Mouse (Mus musculus) stomach, embryonic 16.5 days (tissue): ENCODE measurements around the gene Ephb4. TPM values are rescaled to one million over a fixed set of nuclear protein-coding genes. Genes with fewer than 3 reads are reported as not detected.

ENCODE experiments used
- ATAC-seq: fragments of 200-750 bp; cut with Nextera tagmentation; 2 replicates; pipeline ENCODE4 v1.8.0; 2017; ENCODE audit warnings: moderate number of reproducible peaks, moderate TSS enrichment; ENCODE audit not compliant: insufficient read depth, low FRiP score
- H3K27ac ChIP-seq: fragments of 300-500 bp; sonication (generic); 2 replicates; pipeline ENCODE4 v1.5.1; 2014; ENCODE audit warnings: low read length
- H3K27me3 ChIP-seq: fragments of 300-500 bp; sonication (generic); 2 replicates; pipeline ENCODE4 v1.6.1; 2014; ENCODE audit warnings: low read length, control low read depth, mixed read lengths; ENCODE audit not compliant: control insufficient read depth, insufficient read depth
- H3K36me3 ChIP-seq: fragments of 300-500 bp; sonication (generic); 2 replicates; pipeline ENCODE4 v1.6.1; 2014; ENCODE audit warnings: low read length; ENCODE audit not compliant: control insufficient read depth, insufficient read depth
- H3K4me1 ChIP-seq: fragments of 300-500 bp; sonication (generic); 2 replicates; pipeline ENCODE4 v1.6.1; 2014; ENCODE audit warnings: low read length, control low read depth, mixed read lengths; ENCODE audit not compliant: control insufficient read depth, insufficient read depth
- H3K4me2 ChIP-seq: fragments of 300-500 bp; sonication (generic); 2 replicates; pipeline ENCODE4 v1.6.1; 2014; ENCODE audit warnings: low read depth, low read length, mixed read lengths
- H3K4me3 ChIP-seq: fragments of 300-500 bp; sonication (generic); replicated peaks from 2 replicates; pipeline ENCODE4 v1.5.1; 2014; ENCODE audit warnings: mild to moderate bottlenecking, low read length
- H3K9ac ChIP-seq: fragments of 300-500 bp; sonication (generic); 2 replicates; pipeline ENCODE4 v1.6.1; 2014; ENCODE audit warnings: low read length
- H3K9me3 ChIP-seq: fragments of 300-500 bp; sonication (generic); replicated peaks from 2 replicates; pipeline ENCODE4 v1.6.1; 2016; ENCODE audit warnings: low read length, control low read depth; ENCODE audit not compliant: control insufficient read depth
- WGBS: fragments of 180-500 bp; shearing (Covaris S2); extraction: QIAGEN DNeasy Blood & Tissue Kit; methylation state at CpG from one replicate; pipeline ENCODE4 v1.1.7; 2014; 5-methylcytosine and 5-hydroxymethylcytosine counted together
- polyA plus RNA-seq: library from polyadenylated mRNA; unstranded; fragments of >200 nt; fragmentation: Nextera tagmentation; extraction: Ambion mirVana; gene quantifications from 2 replicates; pipeline ENCODE4 v1.2.1, GENCODE M21; 2015

The Ephb4 gene
- polyA plus RNA-seq = 31.3 and 31.6 TPM in 2 replicates

DNA sequence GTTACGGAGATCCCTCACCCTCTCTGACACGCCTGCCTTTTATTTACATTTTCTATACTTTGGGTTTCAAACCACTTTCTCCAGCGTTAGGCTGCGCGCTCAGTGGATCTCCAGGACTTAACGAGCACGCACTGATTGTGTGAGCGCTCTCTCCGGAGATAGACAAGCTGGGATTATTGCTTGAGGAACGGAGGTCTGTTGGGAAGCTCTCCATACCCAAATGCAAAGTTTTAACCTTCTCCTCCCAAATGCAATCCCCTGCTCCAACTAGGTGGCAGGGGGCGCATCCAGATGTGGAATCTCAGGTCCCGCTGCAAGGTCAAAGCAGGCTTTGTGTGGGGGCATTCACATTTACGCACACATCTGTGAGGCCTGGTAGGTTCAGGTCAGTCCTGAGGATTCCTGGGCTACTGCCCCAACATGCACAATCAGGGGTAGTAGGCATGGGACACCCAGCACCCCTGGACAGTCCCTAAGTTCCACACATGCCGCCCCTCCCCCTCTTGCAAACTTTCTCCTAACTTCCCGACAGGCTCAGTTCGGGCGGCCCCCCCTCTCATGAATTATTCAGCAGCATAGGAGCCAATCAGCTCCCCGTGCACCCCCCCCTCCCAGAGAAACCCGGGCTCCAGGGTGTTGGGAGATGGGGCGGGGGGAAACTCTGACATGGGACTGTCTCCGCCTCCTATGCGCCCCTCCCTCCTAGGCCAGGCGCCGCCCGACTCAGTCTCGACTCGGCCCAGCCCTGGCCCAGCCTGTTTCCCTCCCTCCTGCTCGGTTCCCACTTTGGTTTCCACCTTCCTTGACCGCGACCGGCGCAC, at the start of gene Ephb4:
Gene Ephb4 (plus strand): TSS at position 726 of the 821 bp plus-strand sequence.
- WGBS = under 1% methylated on average over 32 of the region's 32 CpGs
- peak within 1 kb of the TSS; percentile 98 for H3K27ac ChIP-seq
- H3K27me3 ChIP-seq = no peaks in the 10 kb centered on the region
- peak within 1 kb of the TSS; percentile 96 for H3K9ac ChIP-seq
- H3K4me3 ChIP-seq = peak within 1 kb of the TSS; percentile 93
- peaks cover 8% of the 10 kb centered on the region for H3K36me3 ChIP-seq
- peak within 1 kb of the TSS; percentile 89 for H3K4me2 ChIP-seq
- H3K9me3 ChIP-seq = no peaks in the 10 kb centered on the region
- peaks cover 35% of the 10 kb centered on the region for H3K4me1 ChIP-seq
- ATAC-seq = peak; percentile 96

- ATAC-seq = peak; percentile 38; the same call in 1 of the 2 replicates
- 75% methylated on average over 21 of the region's 21 CpGs for WGBS
These were observed 48.7 kb upstream of the Ephb4 start for GRCm38 (mm10) chr5:137301253-137301652.

DNA sequence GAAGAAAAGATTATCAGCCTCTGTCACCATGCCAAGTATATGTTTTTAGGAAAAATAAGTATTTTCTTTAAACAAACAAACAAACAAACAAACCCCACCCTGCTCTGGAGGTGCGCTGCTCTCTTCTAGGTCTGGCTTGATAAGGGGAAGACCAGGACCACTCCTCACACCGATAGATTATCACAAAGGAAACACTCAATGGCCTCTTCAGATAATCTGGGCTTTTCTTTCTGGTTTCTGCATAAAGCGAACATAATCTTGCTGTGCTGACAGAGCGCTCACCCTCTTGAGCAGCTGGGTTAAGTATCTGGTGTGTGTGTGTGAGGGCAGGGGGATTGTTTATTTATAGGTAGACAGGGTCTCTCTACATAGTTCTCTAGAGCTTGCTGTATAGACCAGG, 46.3 kb upstream of the Ephb4 start:
- Histone ChIP-seq H3K9ac (peak overlapping the region; percentile 18; the same call in 1 of the 2 replicates), H3K27me3 (no peaks in the 10 kb centered on the region), H3K9me3 (no peaks in the 10 kb centered on the region), H3K4me1 (peaks cover 26% of the 10 kb centered on the region), H3K4me3 (no peak overlapping the region), H3K36me3 (peaks cover 19% of the 10 kb centered on the region), H3K4me2 (no peak overlapping the region), H3K27ac (no peak overlapping the region)
- 65% methylated on average over 4 of the region's 4 CpGs for WGBS
- ATAC-seq = no peak

More at GRCm38 (mm10) chr5:137301253-137301652, 48.7 kb upstream of the Ephb4 start:
- H3K27ac ChIP-seq = no peak overlapping the region
- peaks cover 25% of the 10 kb centered on the region for H3K4me1 ChIP-seq
- peaks cover 35% of the 10 kb centered on the region for H3K36me3 ChIP-seq
- H3K9me3 ChIP-seq = no peaks in the 10 kb centered on the region
- H3K9ac ChIP-seq = no peak overlapping the region
- no peak overlapping the region for H3K4me3 ChIP-seq
- H3K4me2 ChIP-seq = no peak overlapping the region
- no peaks in the 10 kb centered on the region for H3K27me3 ChIP-seq

- 59% methylated on average over 3 of the region's 3 CpGs for WGBS
- no peak overlapping the region for H3K4me3 ChIP-seq
These were observed 45.7 kb upstream of the Ephb4 start for GRCm38 (mm10) chr5:137304165-137304564.

DNA sequence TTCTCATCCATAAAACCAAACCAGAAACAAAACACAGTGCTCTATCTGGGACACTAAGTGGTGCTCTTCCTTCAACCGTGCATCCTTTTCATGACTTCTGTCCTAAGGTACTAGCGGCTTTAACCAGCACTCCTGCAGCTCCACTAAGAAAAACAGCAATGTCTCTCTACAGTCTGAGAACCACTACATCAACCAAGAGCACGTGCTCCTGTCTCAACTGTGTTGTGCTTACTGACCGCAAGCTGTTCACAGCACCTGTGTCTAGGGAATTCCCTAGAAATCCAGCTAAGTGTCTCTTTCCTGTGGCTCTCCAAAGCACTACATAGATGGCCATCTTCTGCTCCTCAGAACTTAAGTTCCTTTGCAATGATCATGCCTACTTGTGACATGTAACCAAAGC, 45.1 kb upstream of the Ephb4 start:
- Histone ChIP-seq H3K4me3 (no peak overlapping the region; the same call in 1 of the 2 replicates), H3K27ac (no peak overlapping the region), H3K27me3 (no peaks in the 10 kb centered on the region), H3K36me3 (peaks cover 27% of the 10 kb centered on the region), H3K4me2 (peak overlapping the region; percentile 60), H3K9me3 (no peaks in the 10 kb centered on the region), H3K4me1 (peaks cover 26% of the 10 kb centered on the region), H3K9ac (peak overlapping the region; percentile 53)
- no peak for ATAC-seq
- WGBS = 50% methylated on average over 4 of the region's 4 CpGs

More at GRCm38 (mm10) chr5:137304165-137304564, 45.7 kb upstream of the Ephb4 start:
- no peak overlapping the region for H3K27ac ChIP-seq
- no peak overlapping the region for H3K4me2 ChIP-seq
- H3K9me3 ChIP-seq = no peaks in the 10 kb centered on the region
- no peaks in the 10 kb centered on the region for H3K27me3 ChIP-seq
- no peak for ATAC-seq
- H3K36me3 ChIP-seq = peaks cover 25% of the 10 kb centered on the region
- peaks cover 26% of the 10 kb centered on the region for H3K4me1 ChIP-seq
- H3K9ac ChIP-seq = peak overlapping the region; percentile 18; the same call in 1 of the 2 replicates

DNA sequence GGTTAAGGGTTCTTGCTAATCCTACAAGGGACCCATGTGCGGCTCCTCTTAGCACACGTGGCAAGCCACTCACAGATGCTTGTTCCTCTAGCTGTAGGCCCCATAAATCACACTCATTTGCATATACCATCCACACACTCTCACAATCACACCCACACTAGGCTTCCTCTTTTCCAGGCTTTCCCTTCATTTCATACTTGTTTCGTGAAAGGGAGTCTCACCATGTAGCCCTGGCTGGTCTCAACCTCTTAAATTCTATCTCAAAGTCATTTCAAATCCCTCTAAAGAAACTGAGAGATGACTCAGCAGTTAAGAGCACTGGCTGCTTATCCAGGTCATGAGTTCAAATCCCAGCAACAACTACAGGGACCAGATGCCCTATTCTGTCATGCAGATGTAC, 44.1 kb upstream of the Ephb4 start:
- Histone ChIP-seq H3K27me3 (no peaks in the 10 kb centered on the region), H3K36me3 (peaks cover 34% of the 10 kb centered on the region), H3K9me3 (no peaks in the 10 kb centered on the region), H3K4me2 (peak overlapping the region; percentile 60), H3K4me3 (peak overlapping the region; percentile 94), H3K9ac (peak overlapping the region; percentile 97), H3K4me1 (peaks cover 26% of the 10 kb centered on the region), H3K27ac (no peak overlapping the region)
- WGBS = 47% methylated on average over 3 of the region's 3 CpGs
- no peak for ATAC-seq

DNA sequence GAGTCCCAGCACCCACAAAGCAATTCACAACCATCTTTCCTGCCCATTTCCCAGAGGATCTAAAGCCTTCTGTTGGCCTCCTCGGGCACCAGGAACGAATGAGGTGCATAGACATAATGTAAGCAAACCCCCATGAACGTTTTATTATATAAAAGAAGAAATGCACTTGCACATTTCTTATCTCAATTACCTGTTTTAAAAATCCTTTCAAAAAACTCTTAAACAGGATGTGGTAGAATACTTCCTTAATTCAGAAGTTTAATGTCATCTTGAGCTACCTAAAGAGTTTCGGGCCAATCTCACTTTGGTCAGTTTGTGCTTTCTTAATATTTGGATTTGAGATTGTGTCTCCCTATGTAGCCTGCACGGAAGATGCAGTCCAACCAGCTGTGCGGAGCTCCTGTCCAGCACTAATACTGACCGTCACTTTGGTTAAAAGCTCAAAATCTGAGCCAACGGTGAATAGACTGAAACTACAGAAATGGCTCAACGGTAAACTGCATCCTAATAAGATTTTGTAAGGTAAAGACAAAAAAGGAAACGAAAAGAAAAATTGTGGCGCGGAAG, 43.4 kb upstream of the Ephb4 start:
- H3K4me3 ChIP-seq = peak overlapping the region; percentile 94
- peak overlapping the region; percentile 91; the same call in 1 of the 2 replicates for H3K27ac ChIP-seq
- peaks cover 26% of the 10 kb centered on the region for H3K4me1 ChIP-seq

GRCm38 (mm10) chr5:137307071-137307912, 42.6 kb upstream of the Ephb4 start, which contains the start of gene Srrt:
TSS of gene Srrt (minus strand) at chr5:137307674.
- Histone ChIP-seq H3K27me3 (no peaks in the 10 kb centered on the region), H3K4me2 (peak within 1 kb of the TSS; percentile 67), H3K4me3 (peak within 1 kb of the TSS; percentile 94), H3K27ac (peak within 1 kb of the TSS; percentile 91), H3K9ac (peak within 1 kb of the TSS; percentile 97), H3K9me3 (no peaks in the 10 kb centered on the region), H3K4me1 (peaks cover 30% of the 10 kb centered on the region), H3K36me3 (peaks cover 28% of the 10 kb centered on the region)
- peak; percentile 87 for ATAC-seq
- 0% methylated on average over 63 of the region's 72 CpGs for WGBS

More for the DNA sequence above, 43.4 kb upstream of the Ephb4 start:
- peak overlapping the region; percentile 60 for H3K4me2 ChIP-seq
- 8% methylated on average over 12 of the region's 12 CpGs for WGBS
- H3K36me3 ChIP-seq = peaks cover 34% of the 10 kb centered on the region
- peak overlapping the region; percentile 97 for H3K9ac ChIP-seq
- H3K27me3 ChIP-seq = no peaks in the 10 kb centered on the region
- H3K9me3 ChIP-seq = no peaks in the 10 kb centered on the region
- no peak for ATAC-seq
